Mouse (Mus musculus) C2C12 (cell line): ENCODE results near the gene Gm45618. TPM values are rescaled to one million over a fixed set of nuclear protein-coding genes. Genes with fewer than 3 reads are reported as not detected.

ENCODE experiments used
- H3K27me3 ChIP-seq: one replicate; pipeline ENCODE4 v1.6.1; 2011; ENCODE audit not compliant: control insufficient read depth, insufficient read depth, insufficient read length
- H3K36me3 ChIP-seq: one replicate; pipeline ENCODE4 v1.6.1; 2011; ENCODE audit not compliant: control insufficient read depth, insufficient read depth
- H3K4me3 ChIP-seq: one replicate; pipeline ENCODE4 v1.5.1; 2011; ENCODE audit warnings: mild to moderate bottlenecking, control low read depth; ENCODE audit not compliant: poor library complexity, insufficient read depth, severe bottlenecking
- H3K79me2 ChIP-seq: one replicate; pipeline ENCODE4 v1.6.1; 2011; ENCODE audit not compliant: control insufficient read depth, insufficient read depth
- H3K79me3 ChIP-seq: one replicate; pipeline ENCODE4 v1.6.1; 2011; ENCODE audit warnings: low read depth, control low read depth
- H3ac ChIP-seq: one replicate; pipeline ENCODE3; 2011; ENCODE audit warnings: low read depth; ENCODE audit not compliant: control insufficient read depth, insufficient read length
- CEBPB ChIP-seq: IDR thresholded peaks from one replicate; pipeline ENCODE4 v1.6.1; 2011; ENCODE audit warnings: low read depth, mild to moderate bottlenecking, control low read depth, moderate library complexity
- CTCF ChIP-seq: IDR thresholded peaks from one replicate; pipeline ENCODE4 v1.5.1; 2011; ENCODE audit not compliant: control insufficient read depth, insufficient read depth, insufficient read length
- FOSL1 ChIP-seq: IDR thresholded peaks from one replicate; pipeline ENCODE4 v1.8.0; 2011; ENCODE audit warnings: mild to moderate bottlenecking, low read length; ENCODE audit not compliant: poor library complexity, insufficient read depth, severe bottlenecking
- MAX ChIP-seq: IDR thresholded peaks from one replicate; pipeline ENCODE4 v1.6.1; 2011; ENCODE audit warnings: mild to moderate bottlenecking, control low read depth
- MYOD1 ChIP-seq: IDR thresholded peaks from one replicate; pipeline ENCODE4 v1.6.1; 2011; ENCODE audit warnings: low read depth; ENCODE audit not compliant: control insufficient read depth, insufficient read length
- MYOG ChIP-seq: IDR thresholded peaks from one replicate; pipeline ENCODE4 v1.6.1; 2011; ENCODE audit not compliant: control insufficient read depth, insufficient read length; ENCODE audit errors: extremely low read depth
- USF1 ChIP-seq: IDR thresholded peaks from one replicate; pipeline ENCODE4 v1.6.1; 2011; ENCODE audit warnings: low read depth, mild to moderate bottlenecking, control low read depth, moderate library complexity
- polyA plus RNA-seq: library from polyadenylated mRNA; unstranded; fragments of >200 nt; fragmentation: generic; extraction: Trizol; gene quantifications from one replicate; pipeline ENCODE4 v1.2.1, GENCODE M21; 2012; ENCODE audit warnings: missing spikeins

Gm45618 gene
- polyA plus RNA-seq, 1 experiment = not detected

DNA sequence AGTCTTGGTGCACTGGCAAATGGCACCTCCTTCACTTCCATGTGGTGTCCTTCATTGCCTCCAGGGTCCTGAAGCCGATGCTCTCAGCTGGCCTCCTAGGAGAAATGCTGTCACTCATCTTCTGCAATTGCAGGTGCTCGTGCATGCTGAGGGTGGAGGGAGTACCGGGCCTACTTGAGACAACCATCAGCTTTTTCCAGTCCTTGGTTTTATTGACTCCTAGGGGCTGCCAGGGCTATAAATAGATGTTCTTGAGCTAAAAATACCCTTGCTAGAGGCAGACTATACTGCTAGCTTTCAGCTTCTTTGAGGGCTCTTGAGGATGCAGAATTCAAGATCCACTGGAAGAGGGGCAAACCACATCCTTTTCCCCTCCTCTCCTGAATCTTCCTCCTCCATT lies 43.4 kb downstream of the Gm45618 start:
- Histone ChIP-seq H3ac (no peak overlapping the region), H3K4me3 (no peak overlapping the region), H3K79me3 (no peaks in the 10 kb centered on the region), H3K79me2 (no peaks in the 10 kb centered on the region), H3K36me3 (peaks cover 9% of the 10 kb centered on the region), H3K27me3 (no peaks in the 10 kb centered on the region)
- TF ChIP-seq MAX (no peak), MYOD1 (no peak), CEBPB (no peak), CTCF (no peak), USF1 (no peak), MYOG (no peak), FOSL1 (no peak)

GRCm38 (mm10) chr7:142074146-142074886 lies 46.2 kb downstream of the Gm45618 start:
- Histone ChIP-seq H3ac (no peak overlapping the region), H3K36me3 (no peaks in the 10 kb centered on the region), H3K79me2 (no peaks in the 10 kb centered on the region), H3K79me3 (no peaks in the 10 kb centered on the region), H3K4me3 (no peak overlapping the region), H3K27me3 (no peaks in the 10 kb centered on the region)
- no peak for TF ChIP-seq CEBPB
- no peak for TF ChIP-seq FOSL1
- TF ChIP-seq MAX = no peak
- TF ChIP-seq MYOD1 = no peak
- no peak for TF ChIP-seq USF1
- TF ChIP-seq MYOG = no peak
- TF ChIP-seq CTCF = no peak

GRCm38 (mm10) chr7:142071717-142072116 lies 48.8 kb downstream of the Gm45618 start:
- TF ChIP-seq MYOG (no peak), CTCF (no peak), USF1 (no peak), MAX (no peak), CEBPB (no peak), MYOD1 (no peak), FOSL1 (no peak)
- no peak overlapping the region for H3ac ChIP-seq

GRCm38 (mm10) chr7:142071212-142071578 lies 49.3 kb downstream of the Gm45618 start:
- no peaks in the 10 kb centered on the region for H3K36me3 ChIP-seq
- no peak overlapping the region for H3K4me3 ChIP-seq
- no peaks in the 10 kb centered on the region for H3K79me2 ChIP-seq
- peaks cover 21% of the 10 kb centered on the region for H3K27me3 ChIP-seq
- TF ChIP-seq MAX (no peak), USF1 (no peak), MYOD1 (no peak), CTCF (no peak), CEBPB (no peak), MYOG (no peak), FOSL1 (no peak)
- H3K79me3 ChIP-seq = no peaks in the 10 kb centered on the region
- no peak overlapping the region for H3ac ChIP-seq

More at GRCm38 (mm10) chr7:142071717-142072116, 48.8 kb downstream of the Gm45618 start:
- Histone ChIP-seq H3K79me3 (no peaks in the 10 kb centered on the region), H3K27me3 (peaks cover 18% of the 10 kb centered on the region), H3K36me3 (no peaks in the 10 kb centered on the region), H3K79me2 (no peaks in the 10 kb centered on the region), H3K4me3 (no peak overlapping the region)

GRCm38 (mm10) chr7:142070458-142071211 lies 49.9 kb downstream of the Gm45618 start:
- Histone ChIP-seq H3ac (no peak overlapping the region), H3K36me3 (no peaks in the 10 kb centered on the region), H3K4me3 (no peak overlapping the region), H3K79me3 (no peaks in the 10 kb centered on the region), H3K79me2 (no peaks in the 10 kb centered on the region), H3K27me3 (peaks cover 23% of the 10 kb centered on the region)
- no peak for TF ChIP-seq CEBPB
- no peak for TF ChIP-seq USF1
- TF ChIP-seq CTCF = peak; percentile 81
- no peak for TF ChIP-seq MYOG
- no peak for TF ChIP-seq FOSL1
- TF ChIP-seq MAX = no peak
- no peak for TF ChIP-seq MYOD1

Other genes starting within 250 kb of the Gm45618 start
- 29.5 TPM for gene Tollip, start 202.2 kb downstream of the Gm45618 start, polyA plus RNA-seq
- 0.05 TPM for gene Brsk2, start 171.0 kb downstream of the Gm45618 start, polyA plus RNA-seq
- 27.5 TPM for gene Mob2, start 59.7 kb downstream of the Gm45618 start, polyA plus RNA-seq
- gene Dusp8, start 24.9 kb downstream of the Gm45618 start, polyA plus RNA-seq = 2.1 TPM
- gene Gm39115, start 15.3 kb upstream of the Gm45618 start, polyA plus RNA-seq = not detected
- gene Gm45337, start 23.9 kb upstream of the Gm45618 start, polyA plus RNA-seq = not detected
- gene Gm29735, start 36.4 kb upstream of the Gm45618 start, polyA plus RNA-seq = not detected
- gene Gm4553, start 45.0 kb upstream of the Gm45618 start, polyA plus RNA-seq = not detected
- gene Krtap5-2, start 55.3 kb upstream of the Gm45618 start, polyA plus RNA-seq = not detected
- not detected for gene Gm10153, start 69.7 kb upstream of the Gm45618 start, polyA plus RNA-seq
- gene Krtap5-3, start 80.6 kb upstream of the Gm45618 start, polyA plus RNA-seq = not detected
- gene Gm7579, start 91.1 kb upstream of the Gm45618 start, polyA plus RNA-seq = not detected
- not detected for gene Krtap5-5, start 109.2 kb upstream of the Gm45618 start, polyA plus RNA-seq
- gene Gm40460, start 120.3 kb upstream of the Gm45618 start, polyA plus RNA-seq = not detected
- gene Gm2431, start 137.6 kb upstream of the Gm45618 start, polyA plus RNA-seq = not detected
- not detected for gene Gm4559, start 153.6 kb upstream of the Gm45618 start, polyA plus RNA-seq
- gene Krtap5-1, start 176.4 kb upstream of the Gm45618 start, polyA plus RNA-seq = not detected
- 0.04 TPM for gene Krtap5-4, start 182.8 kb upstream of the Gm45618 start, polyA plus RNA-seq